Mouse (Mus musculus): Measurements from ENCODE around the gene Arhgef18.

Arhgef18 gene

DNA sequence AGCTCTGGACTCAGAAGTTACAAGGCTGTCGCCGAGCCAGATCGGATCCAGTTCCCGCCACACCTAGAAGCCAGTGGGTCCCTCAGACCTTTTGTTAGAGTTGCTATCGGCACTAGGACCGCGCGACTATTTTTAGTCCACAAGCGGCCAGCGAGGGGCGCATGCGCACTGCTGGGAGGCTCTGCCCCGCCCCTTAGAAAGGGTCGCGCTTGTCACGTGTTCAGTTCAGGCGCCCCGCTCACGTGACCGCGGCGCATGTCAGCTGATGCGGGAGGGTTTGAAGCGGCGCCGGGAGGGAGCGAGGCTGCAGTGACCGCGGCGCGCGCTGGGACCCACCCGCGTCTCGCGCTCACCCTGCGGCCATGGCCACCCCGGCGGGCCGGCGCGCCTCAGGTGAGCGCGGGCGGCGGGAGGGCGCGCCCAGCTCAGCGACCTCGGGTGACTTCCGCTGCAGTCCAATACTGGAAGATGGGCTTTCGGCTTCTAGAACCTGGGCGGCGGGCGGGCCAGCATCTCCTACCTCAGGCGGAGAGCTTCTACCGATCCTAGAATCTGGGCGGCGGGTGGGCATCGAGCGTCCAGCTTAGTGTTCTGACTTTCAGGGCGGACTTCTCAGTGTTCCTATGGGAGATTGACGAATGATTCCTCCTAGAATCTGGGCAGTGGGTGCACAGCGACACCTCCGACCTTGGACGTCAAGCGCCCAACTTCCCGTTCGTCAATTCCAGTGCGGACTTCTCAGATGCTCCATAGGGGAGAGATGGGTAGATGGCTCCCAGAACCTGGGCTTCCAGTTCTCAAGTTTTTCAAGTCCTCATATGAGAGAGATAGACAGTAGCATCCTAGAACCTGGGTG, 107.7 kb downstream of the Arhgef18 start, which contains the start of gene Mcoln1:
TSS of gene Mcoln1 (plus strand) at position 223 of the 856 bp plus-strand sequence.
- in situ Hi-C loops (cut with MboI), result no loop called here

DNA sequence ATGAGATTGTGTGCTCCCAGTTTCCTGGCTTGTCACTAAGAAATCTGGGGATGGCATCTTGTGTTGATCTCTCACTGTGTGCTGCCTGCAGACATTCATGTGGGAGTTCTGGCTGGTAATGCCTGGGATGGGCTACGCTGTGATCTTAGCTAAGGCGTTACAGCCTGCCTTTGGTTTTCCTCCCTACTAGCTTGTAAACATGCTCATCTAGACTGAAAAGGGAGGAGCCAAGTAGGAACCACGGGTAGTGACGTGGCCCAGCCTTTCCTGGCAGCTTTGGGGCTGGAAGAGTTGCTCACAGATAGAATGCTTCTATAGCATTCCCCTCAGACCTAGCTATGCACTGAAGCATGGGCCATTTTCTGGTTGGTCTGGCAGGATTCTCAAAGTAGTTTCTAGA, 109.4 kb downstream of the Arhgef18 start:
- in situ Hi-C loops (cut with MboI), result no loop called here
